Mouse (Mus musculus) forebrain, embryonic 10.5 days (tissue): ENCODE results near the gene Bpifa6. TPM values are rescaled to one million over a fixed set of nuclear protein-coding genes. Genes with fewer than 3 reads are reported as not detected.
"Not testable (repeated sequence)": the region's sequence is repeated elsewhere in the genome, so short reads cannot be mapped to it uniquely, and the experiment has no call there.

Experiments used
- DNase-seq: peaks from one replicate; pipeline ENCODE4 v3.0.0-alpha.2; 2017; ENCODE audit warnings: low spot score; ENCODE audit errors: extremely low spot score
- H3K27ac ChIP-seq: fragments of 300-500 bp; sonication (generic); 2 replicates; pipeline ENCODE4 v1.5.1; 2016; ENCODE audit warnings: mild to moderate bottlenecking
- H3K27me3 ChIP-seq: fragments of 300-500 bp; sonication (generic); 2 replicates; pipeline ENCODE4 v1.6.1; 2016; ENCODE audit warnings: mild to moderate bottlenecking; ENCODE audit not compliant: poor library complexity, severe bottlenecking
- H3K36me3 ChIP-seq: fragments of 300-500 bp; sonication (generic); replicated peaks from 2 replicates; pipeline ENCODE4 v1.6.1; 2016; ENCODE audit warnings: mild to moderate bottlenecking, moderate library complexity
- H3K4me1 ChIP-seq: fragments of 300-500 bp; sonication (generic); 2 replicates; pipeline ENCODE4 v1.6.1; 2016
- H3K4me3 ChIP-seq: fragments of 300-500 bp; sonication (generic); 2 replicates; pipeline ENCODE4 v1.5.1; 2016; ENCODE audit warnings: mild to moderate bottlenecking, moderate library complexity
- H3K9me3 ChIP-seq: fragments of 300-500 bp; sonication (generic); 2 replicates; pipeline ENCODE4 v1.6.1; 2016; ENCODE audit warnings: mild to moderate bottlenecking, moderate library complexity
- WGBS: fragments of 180-500 bp; shearing (Covaris S2); methylation state at CpG from one replicate; pipeline ENCODE4 v1.1.7; 2016; 5-methylcytosine and 5-hydroxymethylcytosine counted together
- polyA plus RNA-seq: library from polyadenylated mRNA; unstranded; fragments of >200 nt; fragmentation: Nextera tagmentation; extraction: Ambion mirVana; gene quantifications from 2 replicates; pipeline ENCODE4 v1.2.1, GENCODE M21; 2016

Bpifa6 gene
- polyA plus RNA-seq, 1 experiment from 2014 or later, result not detected

DNA sequence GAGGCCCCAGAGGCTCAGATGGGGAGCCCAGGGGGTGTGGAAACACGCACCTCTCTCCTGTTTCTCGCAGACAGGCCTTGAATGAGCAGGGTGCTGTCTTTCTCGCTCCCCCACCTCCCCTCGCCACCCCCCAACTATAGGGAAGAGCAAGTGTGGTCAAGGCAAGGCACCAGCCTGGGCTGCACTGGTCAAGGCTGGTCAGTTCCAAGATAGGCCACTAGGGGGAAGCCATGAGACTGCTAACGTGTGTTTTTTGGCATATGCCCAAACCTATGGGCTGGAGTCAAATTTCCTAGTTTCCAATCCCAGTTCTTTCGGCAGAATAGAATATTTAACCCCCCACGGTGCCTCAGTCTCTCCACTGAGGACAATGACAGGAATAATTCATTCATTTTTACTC lies 21.0 kb downstream of the Bpifa6 start:
- H3K27ac ChIP-seq, result no peak overlapping the region
- DNase-seq, result peak; percentile 75
- no peak overlapping the region for H3K4me3 ChIP-seq
- 9% methylated on average over 7 of the region's 7 CpGs for whole genome bisulfite sequencing
- H3K36me3 ChIP-seq, result no peaks in the 10 kb centered on the region
- H3K9me3 ChIP-seq, result no peaks in the 10 kb centered on the region
- H3K27me3 ChIP-seq, result no peaks in the 10 kb centered on the region
- no peaks in the 10 kb centered on the region for H3K4me1 ChIP-seq

GRCm38 (mm10) chr2:154000501-154000900 lies 25.8 kb downstream of the Bpifa6 start:
- Histone ChIP-seq H3K4me3 (no peak overlapping the region), H3K9me3 (no peaks in the 10 kb centered on the region), H3K27me3 (no peaks in the 10 kb centered on the region), H3K4me1 (peaks cover 9% of the 10 kb centered on the region), H3K36me3 (no peaks in the 10 kb centered on the region), H3K27ac (no peak overlapping the region)
- no peak for DNase-seq
- 73% methylated on average over 3 of the region's 3 CpGs for WGBS

- no peak for DNase-seq
- Histone ChIP-seq H3K27ac (no peak overlapping the region), H3K36me3 (no peaks in the 10 kb centered on the region), H3K9me3 (no peaks in the 10 kb centered on the region), H3K27me3 (no peaks in the 10 kb centered on the region), H3K4me1 (peaks cover 9% of the 10 kb centered on the region), H3K4me3 (no peak overlapping the region)
These were observed 26.3 kb downstream of the Bpifa6 start for GRCm38 (mm10) chr2:154001056-154001455.

DNA sequence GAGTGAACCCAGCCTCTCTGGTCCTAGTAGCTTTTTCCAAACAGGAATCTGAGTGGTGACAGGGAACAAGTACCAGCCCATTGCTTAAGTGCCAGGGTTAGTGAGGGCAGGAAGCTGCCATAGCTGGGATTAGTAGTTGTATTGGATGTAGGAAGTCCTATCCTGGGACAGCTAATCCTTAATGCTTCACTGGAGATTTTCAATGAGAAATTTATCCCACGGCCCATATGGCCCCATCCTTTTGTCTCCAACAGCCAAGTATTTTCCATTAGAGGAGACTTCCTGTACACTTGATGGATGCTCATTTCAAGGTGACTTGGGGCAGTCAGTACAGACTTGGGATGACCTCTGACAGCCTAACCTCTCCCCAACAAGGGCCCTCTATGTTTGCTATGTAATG lies 29.7 kb downstream of the Bpifa6 start:
- Histone ChIP-seq H3K27me3 (no peaks in the 10 kb centered on the region), H3K4me1 (peaks cover 9% of the 10 kb centered on the region), H3K36me3 (no peaks in the 10 kb centered on the region), H3K27ac (no peak overlapping the region), H3K9me3 (no peaks in the 10 kb centered on the region), H3K4me3 (no peak overlapping the region)
- 55% methylated on average over 1 of the region's 1 CpGs for WGBS
- DNase-seq, result no peak

DNA sequence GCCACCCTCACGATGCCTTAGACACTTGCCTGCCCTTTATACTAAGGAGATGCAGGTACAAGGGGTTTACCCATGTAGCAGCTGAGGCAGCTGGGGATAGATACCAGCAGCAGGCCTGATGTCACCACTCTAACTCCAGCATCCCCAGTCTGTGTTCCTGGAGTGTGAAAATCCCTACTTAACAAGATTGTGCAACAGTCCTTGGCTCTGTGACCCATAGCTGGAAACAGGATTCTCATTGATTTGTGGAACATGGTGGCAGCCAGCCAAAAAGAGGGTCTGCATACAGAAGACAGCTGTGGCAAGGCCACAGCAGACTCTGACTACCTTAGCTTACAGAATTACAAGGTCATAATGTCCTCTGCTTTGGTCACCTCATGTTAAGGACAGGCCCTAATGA lies 30.3 kb downstream of the Bpifa6 start:
- Histone ChIP-seq H3K9me3 (no peaks in the 10 kb centered on the region), H3K4me3 (no peak overlapping the region), H3K36me3 (no peaks in the 10 kb centered on the region), H3K27me3 (no peaks in the 10 kb centered on the region), H3K27ac (no peak overlapping the region), H3K4me1 (peaks cover 9% of the 10 kb centered on the region)
- DNase-seq, result no peak
- 89% methylated on average over 1 of the region's 1 CpGs for WGBS

GRCm38 (mm10) chr2:154005734-154006133 lies 31.0 kb downstream of the Bpifa6 start:
- no peak overlapping the region for H3K27ac ChIP-seq
- no peaks in the 10 kb centered on the region for H3K9me3 ChIP-seq
- DNase-seq, result no peak
- 89% methylated on average over 4 of the region's 4 CpGs for WGBS
- peaks cover 9% of the 10 kb centered on the region for H3K4me1 ChIP-seq
- no peaks in the 10 kb centered on the region for H3K27me3 ChIP-seq
- no peaks in the 10 kb centered on the region for H3K36me3 ChIP-seq
- no peak overlapping the region for H3K4me3 ChIP-seq

DNA sequence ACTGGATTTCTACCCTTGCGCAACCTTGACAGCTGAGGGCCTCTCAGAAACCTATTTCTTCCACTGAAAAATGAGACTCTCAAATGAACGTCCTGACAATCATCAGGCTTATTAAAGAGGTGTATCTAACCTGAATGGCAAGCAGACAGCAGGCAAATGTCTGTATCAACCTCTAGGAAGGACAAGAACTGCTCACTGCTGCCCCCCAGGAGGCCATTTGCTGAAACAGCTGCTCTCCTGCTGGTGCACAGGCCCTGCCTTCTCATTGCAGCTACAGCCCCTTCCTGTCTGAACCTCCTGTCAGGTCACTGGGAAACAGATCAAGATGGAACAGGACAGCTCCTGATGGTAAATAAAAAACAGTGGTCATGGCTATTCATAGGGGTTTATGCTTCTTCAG lies 31.6 kb downstream of the Bpifa6 start:
- no peak for DNase-seq
- Histone ChIP-seq H3K27ac (no peak overlapping the region), H3K4me3 (no peak overlapping the region), H3K36me3 (no peaks in the 10 kb centered on the region), H3K9me3 (no peaks in the 10 kb centered on the region), H3K27me3 (no peaks in the 10 kb centered on the region), H3K4me1 (peaks cover 9% of the 10 kb centered on the region)
- WGBS, result 86% methylated on average over 2 of the region's 2 CpGs

- DNase-seq, result no peak
- Histone ChIP-seq H3K9me3 (no peaks in the 10 kb centered on the region), H3K4me3 (no peak overlapping the region), H3K27me3 (no peaks in the 10 kb centered on the region), H3K36me3 (no peaks in the 10 kb centered on the region), H3K4me1 (peaks cover 9% of the 10 kb centered on the region), H3K27ac (no peak overlapping the region)
- 89% methylated on average over 1 of the region's 1 CpGs for WGBS
These were observed 32.6 kb downstream of the Bpifa6 start for GRCm38 (mm10) chr2:154007381-154007780.

GRCm38 (mm10) chr2:154007965-154008364 lies 33.2 kb downstream of the Bpifa6 start, which contains the start of gene Bpifa2:
TSS of gene Bpifa2 (plus strand) at chr2:154008265.
- Histone ChIP-seq H3K4me3 (no peak within 1 kb of the TSS), H3K27me3 (no peaks in the 10 kb centered on the region), H3K36me3 (no peaks in the 10 kb centered on the region), H3K4me1 (peaks cover 9% of the 10 kb centered on the region), H3K9me3 (no peaks in the 10 kb centered on the region), H3K27ac (no peak within 1 kb of the TSS)
- WGBS, result 90% methylated on average over 3 of the region's 3 CpGs
- no peak for DNase-seq

DNA sequence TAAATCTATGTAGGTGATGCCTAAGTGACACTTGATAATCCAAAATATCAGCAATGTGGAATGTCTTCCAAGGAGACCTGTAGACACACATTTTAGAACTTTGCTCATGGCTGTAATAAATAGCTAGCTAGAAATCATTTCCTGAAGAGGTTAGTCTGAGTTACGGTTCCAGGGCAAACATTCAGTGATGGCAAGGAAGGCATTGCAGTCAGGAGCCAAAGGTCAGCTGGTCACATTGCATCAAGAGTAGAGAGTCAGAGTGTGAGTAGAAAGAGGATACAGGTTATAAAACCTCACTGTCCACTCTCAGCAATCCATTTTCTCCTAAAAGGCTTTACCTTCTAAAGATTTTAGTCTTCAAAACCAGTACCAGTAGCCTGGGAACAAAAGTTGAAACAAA lies 43.2 kb downstream of the Bpifa6 start:
- 89% methylated on average over 1 of the region's 1 CpGs for WGBS
- Histone ChIP-seq H3K27me3 (no peaks in the 10 kb centered on the region), H3K4me1 (no peaks in the 10 kb centered on the region), H3K27ac (no peak overlapping the region), H3K9me3 (no peaks in the 10 kb centered on the region), H3K36me3 (no peaks in the 10 kb centered on the region), H3K4me3 (no peak overlapping the region)
- DNase-seq, result no peak

DNA sequence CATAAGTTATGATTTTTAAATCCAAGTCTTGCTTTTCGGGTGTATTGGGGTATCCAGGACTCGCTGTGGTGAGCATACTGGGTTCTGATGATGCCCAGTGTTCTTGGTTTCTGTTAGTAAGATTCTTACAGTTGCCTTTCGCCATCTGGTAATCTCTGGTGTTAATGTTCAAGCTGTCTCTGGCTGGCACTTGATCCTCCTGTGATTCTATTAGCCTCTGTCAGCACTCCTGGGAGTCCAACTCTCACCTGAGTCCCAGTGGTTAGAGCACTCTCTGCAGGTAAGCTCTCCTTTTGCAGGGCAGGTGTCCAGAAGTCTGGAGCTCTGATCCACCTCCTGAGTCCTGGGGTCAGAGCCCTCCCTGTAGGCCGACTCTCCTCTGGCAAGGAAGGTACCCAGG lies 49.9 kb downstream of the Bpifa6 start:
- not testable (repeated sequence) for H3K4me3 ChIP-seq, H3K36me3 ChIP-seq, H3K27me3 ChIP-seq, H3K9me3 ChIP-seq, H3K4me1 ChIP-seq, H3K27ac ChIP-seq, DNase-seq
- 83% methylated on average over 4 of the region's 4 CpGs for WGBS

GRCm38 (mm10) chr2:154038932-154039331 lies 64.2 kb downstream of the Bpifa6 start:
- DNase-seq, result peak; percentile 25
- no peaks in the 10 kb centered on the region; the same call in 1 of the 2 replicates for H3K9me3 ChIP-seq
- H3K27me3 ChIP-seq, result no peaks in the 10 kb centered on the region
- WGBS, result 61% methylated on average over 2 of the region's 2 CpGs
- H3K4me3 ChIP-seq, result no peak overlapping the region
- no peaks in the 10 kb centered on the region for H3K36me3 ChIP-seq
- no peak overlapping the region for H3K27ac ChIP-seq
- H3K4me1 ChIP-seq, result no peaks in the 10 kb centered on the region

DNA sequence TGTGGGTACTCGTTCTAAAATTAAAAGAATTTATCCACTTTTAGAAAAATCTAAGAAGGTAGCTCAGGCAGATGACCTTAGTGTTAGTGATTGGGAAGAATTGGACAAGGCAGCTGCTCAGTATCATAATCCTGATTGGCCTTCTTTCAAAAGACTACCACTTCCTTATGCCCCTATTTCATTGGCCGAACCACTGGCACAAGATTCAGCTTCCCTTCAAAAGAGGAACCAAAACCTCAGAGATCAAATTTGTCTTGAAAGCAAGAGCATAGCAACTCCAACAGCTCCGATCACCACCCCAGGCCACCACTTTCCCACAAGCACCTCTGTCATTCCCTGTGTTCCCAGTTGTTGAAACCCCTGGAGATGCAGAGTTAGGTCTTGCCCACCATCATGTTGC lies 70.0 kb downstream of the Bpifa6 start:
- Histone ChIP-seq H3K36me3 (no peaks in the 10 kb centered on the region), H3K9me3 (no peaks in the 10 kb centered on the region), H3K27me3 (no peaks in the 10 kb centered on the region), H3K27ac (no peak overlapping the region), H3K4me1 (no peaks in the 10 kb centered on the region), H3K4me3 (no peak overlapping the region)
- 88% methylated on average over 3 of the region's 3 CpGs for WGBS
- no peak for DNase-seq
